Mouse (Mus musculus): ENCODE measurements around the gene Akna. TPM values are rescaled to one million over a fixed set of nuclear protein-coding genes. Genes with fewer than 3 reads are reported as not detected.

The Akna gene
- polyA plus RNA-seq, 1 experiment from 2014 or later, result 1.9 TPM

DNA sequence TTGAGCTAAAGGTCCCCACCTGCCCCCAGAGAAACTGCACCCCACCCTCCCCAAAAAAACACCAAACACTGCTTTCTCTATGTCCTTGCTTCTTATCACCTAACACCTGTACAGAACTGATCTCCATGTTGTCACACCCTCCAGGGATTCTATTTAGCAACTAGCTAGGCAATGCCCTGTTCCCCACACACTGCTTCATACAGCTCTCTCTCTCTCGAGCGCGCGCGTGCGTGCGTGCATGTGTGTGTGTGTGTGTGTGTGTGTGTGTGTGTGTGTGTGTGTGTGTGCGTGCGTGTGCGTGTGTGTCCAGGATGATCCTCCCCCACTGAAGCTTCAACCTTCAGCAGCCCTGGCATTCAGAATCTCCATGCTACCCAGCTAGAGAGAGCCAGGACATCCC lies 1.1 kb downstream of the Akna start:
- no peak for ATAC-seq (ENCODE audit: insufficient number of reproducible peaks, insufficient read depth, low FRiP score, low read depth)
- peak overlapping the region; percentile 62 for H3K4me2 ChIP-seq (ENCODE audit: low read length)
- peak overlapping the region in 1 of 2 experiments; percentile 83; a peak in 1 of 4 replicates for H3K27ac ChIP-seq (replicated peaks in 1 of 2; ENCODE audit: control insufficient read depth in 1 of 2, insufficient read depth in 1 of 2, low read depth in 2 of 2, low read length in 2 of 2)
- peak overlapping the region; percentile 28 to 35; a peak in 2 of 4 replicates for H3K4me3 ChIP-seq (ENCODE audit: control insufficient read depth in 1 of 2, insufficient read depth in 1 of 2, low read depth in 1 of 2, low read length in 2 of 2)
- peaks cover 35 to 58% of the 10 kb centered on the region in 2 experiments for H3K4me1 ChIP-seq (ENCODE audit: control insufficient read depth in 2 of 2, insufficient read depth in 2 of 2, low read length in 2 of 2)
- WGBS, result 94% methylated on average over 10 of the region's 10 CpGs
- peak overlapping the region; percentile 55 for H3K9ac ChIP-seq (ENCODE audit: low read length)
- H3K27me3 ChIP-seq (ENCODE audit: control insufficient read depth, insufficient read depth, low read length), result no peaks in the 10 kb centered on the region
- no peaks in the 10 kb centered on the region for H3K9me3 ChIP-seq (ENCODE audit: control insufficient read depth, low read length)
- no peaks in the 10 kb centered on the region for H3K36me3 ChIP-seq (ENCODE audit: control insufficient read depth, insufficient read depth, low read length)

DNA sequence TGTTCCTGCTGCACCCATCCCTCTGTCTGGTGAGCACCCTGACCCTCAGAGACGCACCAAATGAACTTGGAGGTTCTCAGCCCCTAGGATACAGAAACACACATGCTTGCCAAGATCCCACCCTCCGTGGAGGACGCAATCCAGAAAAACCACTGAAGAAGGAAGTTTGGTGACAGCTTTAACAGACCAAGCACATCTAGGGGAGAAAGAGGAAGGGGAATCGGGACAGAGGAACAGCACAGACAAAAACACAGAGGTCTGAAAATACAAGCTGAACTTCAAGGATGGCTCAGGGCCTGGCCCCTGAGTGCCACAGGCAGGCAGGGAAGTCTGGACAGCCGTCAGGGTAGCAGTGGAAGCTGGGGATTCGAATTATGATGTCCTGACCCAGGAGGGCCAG lies 1.5 kb downstream of the Akna start:
- peaks cover 35 to 58% of the 10 kb centered on the region in 2 experiments for H3K4me1 ChIP-seq (ENCODE audit: control insufficient read depth in 2 of 2, insufficient read depth in 2 of 2, low read length in 2 of 2)
- no peak overlapping the region for H3K9ac ChIP-seq (ENCODE audit: low read length)

DNA sequence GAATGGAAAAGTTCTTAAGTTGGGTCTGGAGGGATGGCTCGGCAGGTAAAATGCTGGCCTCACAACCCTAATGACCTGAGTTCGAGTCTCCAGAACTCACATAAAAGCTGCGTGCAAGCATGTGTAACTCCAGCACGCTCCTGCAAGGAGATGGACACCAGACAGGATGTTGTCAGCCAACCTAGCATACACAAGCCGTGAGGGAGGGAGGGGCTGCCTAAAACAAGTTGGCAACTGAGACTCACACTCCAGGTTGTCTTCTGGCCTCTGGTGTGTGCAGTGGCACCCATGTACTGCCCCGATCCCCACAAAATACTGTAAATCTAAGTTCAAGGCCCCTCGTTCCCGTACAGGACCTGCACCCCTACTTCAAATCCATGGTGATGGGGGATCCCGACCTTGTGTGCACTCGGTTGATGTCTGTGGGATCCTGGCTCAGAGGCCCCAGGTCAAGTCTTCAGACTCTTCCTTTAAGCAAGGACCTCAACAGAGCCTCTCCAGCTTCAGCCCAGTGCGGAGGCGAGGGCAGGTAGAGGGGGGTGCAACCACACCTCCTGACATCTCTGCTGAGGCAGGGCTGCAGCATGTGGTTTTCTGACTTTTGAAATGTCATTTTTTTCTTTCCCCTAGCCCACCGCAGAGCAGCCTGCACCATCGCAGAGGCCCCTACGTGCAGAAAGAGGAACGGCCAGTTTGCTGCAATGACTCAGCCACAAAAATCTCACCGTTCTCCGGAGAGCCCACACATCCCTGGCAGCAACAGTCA lies 2.4 kb downstream of the Akna start:
- Histone ChIP-seq H3K36me3 (ENCODE audit: control insufficient read depth, insufficient read depth, low read length) (no peaks in the 10 kb centered on the region), H3K27ac (replicated peaks in 1 of 2; ENCODE audit: control insufficient read depth in 1 of 2, insufficient read depth in 1 of 2, low read depth in 2 of 2, low read length in 2 of 2) (no peak overlapping the region), H3K4me1 (ENCODE audit: control insufficient read depth in 2 of 2, insufficient read depth in 2 of 2, low read length in 2 of 2) (peaks cover 35 to 57% of the 10 kb centered on the region in 2 experiments), H3K27me3 (ENCODE audit: control insufficient read depth, insufficient read depth, low read length) (no peaks in the 10 kb centered on the region), H3K4me3 (ENCODE audit: control insufficient read depth in 1 of 2, insufficient read depth in 1 of 2, low read depth in 1 of 2, low read length in 2 of 2) (no peak overlapping the region), H3K9me3 (ENCODE audit: control insufficient read depth, low read length) (no peaks in the 10 kb centered on the region), H3K9ac (ENCODE audit: low read length) (no peak overlapping the region), H3K4me2 (ENCODE audit: low read length) (no peak overlapping the region)
- no peak for ATAC-seq (ENCODE audit: insufficient number of reproducible peaks, insufficient read depth, low FRiP score, low read depth)
- WGBS, result 90% methylated on average over 18 of the region's 18 CpGs

More for the DNA sequence above, 1.5 kb downstream of the Akna start:
- H3K27ac ChIP-seq (replicated peaks in 1 of 2; ENCODE audit: control insufficient read depth in 1 of 2, insufficient read depth in 1 of 2, low read depth in 2 of 2, low read length in 2 of 2), result no peak overlapping the region
- H3K27me3 ChIP-seq (ENCODE audit: control insufficient read depth, insufficient read depth, low read length), result no peaks in the 10 kb centered on the region
- H3K4me2 ChIP-seq (ENCODE audit: low read length), result peak overlapping the region; percentile 62; the same call in 1 of the 2 replicates
- no peak overlapping the region for H3K4me3 ChIP-seq (ENCODE audit: control insufficient read depth in 1 of 2, insufficient read depth in 1 of 2, low read depth in 1 of 2, low read length in 2 of 2)
- H3K36me3 ChIP-seq (ENCODE audit: control insufficient read depth, insufficient read depth, low read length), result no peaks in the 10 kb centered on the region
- no peak for ATAC-seq (ENCODE audit: insufficient number of reproducible peaks, insufficient read depth, low FRiP score, low read depth)
- no peaks in the 10 kb centered on the region for H3K9me3 ChIP-seq (ENCODE audit: control insufficient read depth, low read length)
- WGBS, result 76% methylated on average over 6 of the region's 6 CpGs

GRCm38 (mm10) chr4:63399691-63400270 lies 3.4 kb downstream of the Akna start:
- 49% methylated on average over 8 of the region's 8 CpGs for WGBS
- Histone ChIP-seq H3K4me1 (ENCODE audit: control insufficient read depth in 2 of 2, insufficient read depth in 2 of 2, low read length in 2 of 2) (peaks cover 30 to 47% of the 10 kb centered on the region in 2 experiments), H3K9ac (ENCODE audit: low read length) (0 out of 2 replicates have a peak overlapping the region, but pooled peaks have one; percentile 3), H3K9me3 (ENCODE audit: control insufficient read depth, low read length) (no peaks in the 10 kb centered on the region), H3K4me3 (ENCODE audit: control insufficient read depth in 1 of 2, insufficient read depth in 1 of 2, low read depth in 1 of 2, low read length in 2 of 2) (no peak overlapping the region), H3K36me3 (ENCODE audit: control insufficient read depth, insufficient read depth, low read length) (peaks cover 4% of the 10 kb centered on the region; the same call in 1 of the 2 replicates), H3K4me2 (ENCODE audit: low read length) (no peak overlapping the region), H3K27me3 (ENCODE audit: control insufficient read depth, insufficient read depth, low read length) (no peaks in the 10 kb centered on the region), H3K27ac (replicated peaks in 1 of 2; ENCODE audit: control insufficient read depth in 1 of 2, insufficient read depth in 1 of 2, low read depth in 2 of 2, low read length in 2 of 2) (peak overlapping the region; percentile 36 to 42)
- no peak for ATAC-seq (ENCODE audit: insufficient number of reproducible peaks, insufficient read depth, low FRiP score, low read depth)

DNA sequence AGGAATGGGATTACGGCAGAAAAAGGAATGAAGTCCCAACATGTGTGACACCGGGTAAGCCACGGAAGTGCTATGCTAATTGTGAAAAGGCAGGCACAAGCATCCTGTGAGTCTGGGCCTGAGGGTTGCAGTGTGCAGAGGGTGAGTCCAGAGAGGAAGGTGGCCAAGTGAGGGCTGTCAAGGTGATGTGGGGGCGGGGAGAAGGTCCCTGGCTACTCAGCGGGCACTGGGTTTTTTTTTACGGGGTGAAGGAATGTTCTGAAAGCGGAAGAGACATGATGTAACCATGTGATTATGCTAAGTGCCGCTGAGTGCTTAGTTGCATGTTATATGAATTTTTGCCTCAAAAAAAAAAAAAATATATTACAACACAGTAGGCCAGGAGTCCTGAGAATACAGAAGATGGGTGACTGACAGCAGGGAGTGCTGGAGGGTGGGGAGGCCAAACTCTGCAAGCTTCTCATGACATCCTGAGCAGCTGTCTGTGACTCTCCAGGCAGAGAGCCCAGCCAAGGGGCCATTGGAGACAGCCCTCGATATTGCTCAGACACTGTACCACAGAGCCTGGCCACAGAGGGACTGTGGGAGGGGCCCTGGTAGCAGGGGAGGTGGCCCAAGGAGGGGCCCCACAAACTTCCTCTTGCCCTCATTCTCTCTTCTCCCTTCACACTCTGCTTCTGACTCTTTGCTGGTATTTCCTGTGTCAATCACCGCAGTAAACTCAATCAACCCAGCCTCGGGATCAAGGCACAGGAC lies 4.1 kb downstream of the Akna start:
- 0 out of 2 replicates have a peak overlapping the region, but pooled peaks have one; percentile 3 for H3K9ac ChIP-seq (ENCODE audit: low read length)
- H3K36me3 ChIP-seq (ENCODE audit: control insufficient read depth, insufficient read depth, low read length), result peaks cover 10% of the 10 kb centered on the region; the same call in 1 of the 2 replicates
- H3K4me1 ChIP-seq (ENCODE audit: control insufficient read depth in 2 of 2, insufficient read depth in 2 of 2, low read length in 2 of 2), result peaks cover 23 to 40% of the 10 kb centered on the region in 2 experiments
- no peaks in the 10 kb centered on the region for H3K9me3 ChIP-seq (ENCODE audit: control insufficient read depth, low read length)
- no peak for ATAC-seq (ENCODE audit: insufficient number of reproducible peaks, insufficient read depth, low FRiP score, low read depth)
- WGBS, result 47% methylated on average over 11 of the region's 11 CpGs
- peak overlapping the region; percentile 36 to 42 for H3K27ac ChIP-seq (replicated peaks in 1 of 2; ENCODE audit: control insufficient read depth in 1 of 2, insufficient read depth in 1 of 2, low read depth in 2 of 2, low read length in 2 of 2)
- no peak overlapping the region for H3K4me2 ChIP-seq (ENCODE audit: low read length)
- H3K4me3 ChIP-seq (ENCODE audit: control insufficient read depth in 1 of 2, insufficient read depth in 1 of 2, low read depth in 1 of 2, low read length in 2 of 2), result no peak overlapping the region
- H3K27me3 ChIP-seq (ENCODE audit: control insufficient read depth, insufficient read depth, low read length), result no peaks in the 10 kb centered on the region

GRCm38 (mm10) chr4:63397981-63398537 lies 5.1 kb downstream of the Akna start:
- H3K27ac ChIP-seq (replicated peaks in 1 of 2; ENCODE audit: control insufficient read depth in 1 of 2, insufficient read depth in 1 of 2, low read depth in 2 of 2, low read length in 2 of 2), result no peak overlapping the region
- no peak for ATAC-seq (ENCODE audit: insufficient number of reproducible peaks, insufficient read depth, low FRiP score, low read depth)
- WGBS, result 77% methylated on average over 10 of the region's 10 CpGs
- no peaks in the 10 kb centered on the region for H3K9me3 ChIP-seq (ENCODE audit: control insufficient read depth, low read length)
- no peak overlapping the region for H3K9ac ChIP-seq (ENCODE audit: low read length)
- peaks cover 14 to 30% of the 10 kb centered on the region in 2 experiments; a peak in 3 of 4 replicates for H3K4me1 ChIP-seq (ENCODE audit: control insufficient read depth in 2 of 2, insufficient read depth in 2 of 2, low read length in 2 of 2)
- H3K4me3 ChIP-seq (ENCODE audit: control insufficient read depth in 1 of 2, insufficient read depth in 1 of 2, low read depth in 1 of 2, low read length in 2 of 2), result no peak overlapping the region
- no peak overlapping the region for H3K4me2 ChIP-seq (ENCODE audit: low read length)
- peaks cover 13% of the 10 kb centered on the region; the same call in 1 of the 2 replicates for H3K36me3 ChIP-seq (ENCODE audit: control insufficient read depth, insufficient read depth, low read length)
- H3K27me3 ChIP-seq (ENCODE audit: control insufficient read depth, insufficient read depth, low read length), result no peaks in the 10 kb centered on the region

GRCm38 (mm10) chr4:63391322-63391721 lies 11.8 kb downstream of the Akna start:
- no peak overlapping the region for H3K9ac ChIP-seq (ENCODE audit: low read length)
- H3K9me3 ChIP-seq (ENCODE audit: control insufficient read depth, low read length), result no peaks in the 10 kb centered on the region
- WGBS, result 61% methylated on average over 6 of the region's 6 CpGs
- H3K4me3 ChIP-seq (ENCODE audit: control insufficient read depth in 1 of 2, insufficient read depth in 1 of 2, low read depth in 1 of 2, low read length in 2 of 2), result no peak overlapping the region
- no peak overlapping the region for H3K27ac ChIP-seq (replicated peaks in 1 of 2; ENCODE audit: control insufficient read depth in 1 of 2, insufficient read depth in 1 of 2, low read depth in 2 of 2, low read length in 2 of 2)
- H3K36me3 ChIP-seq (ENCODE audit: control insufficient read depth, insufficient read depth, low read length), result peaks cover 21% of the 10 kb centered on the region
- no peak overlapping the region for H3K4me2 ChIP-seq (ENCODE audit: low read length)
- peaks cover 6 to 13% of the 10 kb centered on the region in 2 experiments; a peak in 2 of 4 replicates for H3K4me1 ChIP-seq (ENCODE audit: control insufficient read depth in 2 of 2, insufficient read depth in 2 of 2, low read length in 2 of 2)
- ATAC-seq (ENCODE audit: insufficient number of reproducible peaks, insufficient read depth, low FRiP score, low read depth), result no peak
- H3K27me3 ChIP-seq (ENCODE audit: control insufficient read depth, insufficient read depth, low read length), result no peaks in the 10 kb centered on the region

Data from heart, embryonic 14.5 days (tissue).